Mouse (Mus musculus) limb, embryonic 14.5 days (tissue): ENCODE measurements around the gene Thsd4. TPM values are rescaled to one million over a fixed set of nuclear protein-coding genes. Genes with fewer than 3 reads are reported as not detected.

Source experiments
- ATAC-seq: fragments of 200-750 bp; cut with Nextera tagmentation; 2 replicates; pipeline ENCODE4 v1.8.0; 2017; ENCODE audit warnings: low read depth, moderate number of reproducible peaks, moderate TSS enrichment; ENCODE audit not compliant: low FRiP score
- DNase-seq: peaks from one replicate; pipeline ENCODE4 v3.0.0-alpha.2; 2015; ENCODE audit warnings: low spot score
- H3K27ac ChIP-seq: fragments of 300-500 bp; sonication (generic); replicated peaks from 2 replicates; pipeline ENCODE4 v1.5.1; 2014; ENCODE audit warnings: low read depth, mild to moderate bottlenecking, low read length, moderate library complexity, mixed read lengths
- H3K27me3 ChIP-seq: fragments of 300-500 bp; sonication (generic); 2 replicates; pipeline ENCODE4 v1.6.1; 2014; ENCODE audit warnings: low read length, mixed read lengths; ENCODE audit not compliant: control insufficient read depth, insufficient read depth
- H3K36me3 ChIP-seq: fragments of 300-500 bp; sonication (generic); 2 replicates; pipeline ENCODE4 v1.6.1; 2014; ENCODE audit warnings: mild to moderate bottlenecking, low read length, moderate library complexity, mixed read lengths; ENCODE audit not compliant: control insufficient read depth, insufficient read depth
- H3K4me1 ChIP-seq: fragments of 300-500 bp; sonication (generic); 2 replicates; pipeline ENCODE4 v1.6.1; 2014; ENCODE audit warnings: antibody characterized with exemption, low read length, mixed read lengths; ENCODE audit not compliant: control insufficient read depth, insufficient read depth
- H3K4me2 ChIP-seq: fragments of 300-500 bp; sonication (generic); replicated peaks from 2 replicates; pipeline ENCODE4 v1.6.1; 2014; ENCODE audit warnings: low read depth, mild to moderate bottlenecking, low read length, moderate library complexity; ENCODE audit not compliant: severe bottlenecking
- H3K4me3 ChIP-seq: fragments of 300-500 bp; sonication (generic); replicated peaks from 2 replicates; pipeline ENCODE4 v1.5.1; 2014; ENCODE audit warnings: low read length
- H3K9ac ChIP-seq: fragments of 300-500 bp; sonication (generic); 2 replicates; pipeline ENCODE4 v1.6.1; 2014; ENCODE audit warnings: mild to moderate bottlenecking, low read depth, low read length, moderate library complexity; ENCODE audit not compliant: severe bottlenecking
- H3K9me3 ChIP-seq: fragments of 300-500 bp; sonication (generic); 2 replicates; pipeline ENCODE4 v1.6.1; 2016; ENCODE audit warnings: low read length; ENCODE audit not compliant: control insufficient read depth
- POLR2A ChIP-seq: fragments of 200-500 bp; IDR thresholded peaks from 2 replicates; pipeline ENCODE4 v1.8.0; 2012; ENCODE audit warnings: inconsistent platforms, mild to moderate bottlenecking, moderate library complexity, borderline replicate concordance; ENCODE audit not compliant: insufficient read depth, insufficient read length; ENCODE audit errors: extremely low read depth
- WGBS: fragments of 180-500 bp; shearing (Covaris S2); extraction: QIAGEN DNeasy Blood & Tissue Kit; methylation state at CpG from one replicate; pipeline ENCODE4 v1.1.7; 2014; 5-methylcytosine and 5-hydroxymethylcytosine counted together
- polyA plus RNA-seq, 2 experiments: library from polyadenylated mRNA; depleted of rRNA in 1 of 2; stranded (reverse) in 1 of 2; unstranded in 1 of 2; fragments of >200 nt; fragmentation: Nextera tagmentation in 1 of 2; extraction: Ambion mirVana in 1 of 2; gene quantifications; 2 replicates each; pipeline versions ENCODE4 v1.2.1 to v1.2.3; 2012 to 2014

Thsd4 gene
- polyA plus RNA-seq, 2 experiments: 30.8 to 31.2 TPM

- no peaks in the 10 kb centered on the region for H3K9me3 ChIP-seq
- DNase-seq: no peak
- no peak overlapping the region for H3K9ac ChIP-seq
- no peak for TF ChIP-seq POLR2A
- H3K36me3 ChIP-seq: peaks cover 10% of the 10 kb centered on the region
- H3K4me2 ChIP-seq: no peak overlapping the region
- H3K27me3 ChIP-seq: no peaks in the 10 kb centered on the region
- 78% methylated on average over 3 of the region's 3 CpGs for WGBS
- H3K4me1 ChIP-seq: no peaks in the 10 kb centered on the region
- no peak for ATAC-seq
- no peak overlapping the region for H3K4me3 ChIP-seq
- H3K27ac ChIP-seq: no peak overlapping the region
Measured at GRCm38 (mm10) chr9:59930248-59930647, 591.6 kb downstream of the Thsd4 start.

Other genes with a start within 250 kb of the Thsd4 start
- gene Lrrc49, start 166.1 kb upstream of the Thsd4 start, polyA plus RNA-seq (2012; rRNA removed): 12.4 and 16.2 TPM in 2 replicates
- 15.3 and 16.5 TPM in 2 replicates for gene Lrrc49, start 166.1 kb upstream of the Thsd4 start, polyA plus RNA-seq (2014; fragmentation: Nextera tagmentation; extraction: Ambion mirVana)
- 3.8 and 4.3 TPM in 2 replicates for gene Larp6, start 190.9 kb upstream of the Thsd4 start, polyA plus RNA-seq (2012; rRNA removed)
- gene Larp6, start 190.9 kb upstream of the Thsd4 start, polyA plus RNA-seq (2014; fragmentation: Nextera tagmentation; extraction: Ambion mirVana): 3.8 and 4.7 TPM in 2 replicates